Mouse (Mus musculus) heart, adult 2 months (tissue): Measurements from ENCODE around the gene Olfr183. TPM values are rescaled to one million over a fixed set of nuclear protein-coding genes. Genes with fewer than 3 reads are reported as not detected.

Experiments
- DNase-seq, 2 experiments: peaks; one replicate each; pipeline ENCODE4 v3.0.0; 2021
- H3K27ac ChIP-seq: fragments of 200-600 bp; 2 replicates; pipeline ENCODE4 v1.8.1; 2022
- H3K27me3 ChIP-seq: fragments of 200-500 bp; 2 replicates; pipeline ENCODE4 v1.6.1; 2012; ENCODE audit warnings: mild to moderate bottlenecking, low read length, inconsistent platforms, mixed read lengths; ENCODE audit not compliant: control insufficient read depth, insufficient read depth
- H3K36me3 ChIP-seq: fragments of 200-500 bp; 2 replicates; pipeline ENCODE4 v1.6.1; 2012; ENCODE audit warnings: low read length, inconsistent platforms; ENCODE audit not compliant: control insufficient read depth, insufficient read depth
- H3K4me1 ChIP-seq: fragments of 200-500 bp; 2 replicates; pipeline ENCODE4 v1.6.1; 2011; ENCODE audit warnings: low read length; ENCODE audit not compliant: control insufficient read depth, insufficient read depth
- H3K4me3 ChIP-seq: fragments of 200-600 bp; 2 replicates; pipeline ENCODE4 v1.8.1; 2022
- H3K79me2 ChIP-seq: fragments of 200-500 bp; replicated peaks from 2 replicates; pipeline ENCODE4 v1.6.1; 2012; ENCODE audit warnings: mild to moderate bottlenecking, inconsistent platforms, low read length, moderate library complexity, mixed read lengths; ENCODE audit not compliant: control insufficient read depth, insufficient read depth
- H3K9ac ChIP-seq: fragments of 200-500 bp; 2 replicates; pipeline ENCODE4 v1.6.1; 2012; ENCODE audit warnings: low read depth, mild to moderate bottlenecking, control low read depth, inconsistent platforms, low read length, mixed read lengths
- CTCF ChIP-seq: fragments of 200-600 bp; IDR thresholded peaks from 2 replicates; pipeline ENCODE4 v1.8.1; 2022; ENCODE audit warnings: antibody characterized with exemption, mild to moderate bottlenecking, moderate library complexity
- EP300 ChIP-seq: fragments of 200-500 bp; IDR thresholded peaks from 2 replicates; pipeline ENCODE4 v1.6.1; 2011; ENCODE audit warnings: low read depth, low read length, control low read depth; ENCODE audit not compliant: insufficient read depth
- POLR2A ChIP-seq: fragments of 200-500 bp; IDR thresholded peaks from 2 replicates; pipeline ENCODE4 v1.6.1; 2011; ENCODE audit warnings: mild to moderate bottlenecking, low read depth, low read length, control low read depth; ENCODE audit not compliant: insufficient read depth
- WGBS: fragments of 180-500 bp; shearing (Covaris S2); methylation state at CpG from one replicate; pipeline ENCODE4 v1.1.7; 2018; 5-methylcytosine and 5-hydroxymethylcytosine counted together
- intact Hi-C: fragments of 180-260 bp; cut with DNase I; formaldehyde crosslinking; loops from one replicate; pipeline ENCODE4 v1.15.1; 2025
- long read RNA-seq: library from polyadenylated mRNA; stranded (forward); transcript quantifications from one replicate; pipeline ENCODE4 v2.0.0, GENCODE M21; 2021
- polyA plus RNA-seq: library from polyadenylated mRNA; depleted of rRNA; stranded (reverse); fragments of >200 nt; gene quantifications from 2 replicates; pipeline ENCODE4 v1.2.3, GENCODE M21; 2012; rRNA removed
- total RNA-seq, 2 experiments: library from RNA; stranded (reverse); gene quantifications; 2 replicates each; pipeline ENCODE4 v1.2.3; 2021

Gene Olfr183
- total RNA-seq = not detected
- polyA plus RNA-seq = not detected in 2 replicates
- long read RNA-seq = 0 reads

DNA sequence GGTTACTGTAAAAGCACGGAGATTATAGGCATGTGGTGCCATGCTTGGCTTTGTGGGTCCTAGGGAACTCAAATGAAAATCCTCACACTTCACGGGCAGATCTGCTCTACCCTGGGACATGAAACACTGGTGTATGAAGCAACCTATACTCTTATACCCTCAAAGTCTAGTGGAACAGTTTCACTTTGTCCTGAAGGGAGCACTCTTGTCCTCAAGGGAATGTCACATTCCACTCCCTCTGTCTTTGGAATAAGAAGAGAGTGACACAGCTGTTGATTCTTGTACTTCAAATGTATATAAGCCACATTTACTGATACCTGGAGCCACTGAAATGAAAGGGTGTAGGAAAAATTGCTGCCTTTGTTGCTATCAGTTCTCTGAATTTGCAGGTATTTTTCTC is at the start of gene Olfr183:
Gene Olfr183 (plus strand): TSS at position 301 of the 400 bp plus-strand sequence.
- TF ChIP-seq CTCF (no peak), EP300 (no peak), POLR2A (no peak)
- H3K27ac ChIP-seq = no peak within 1 kb of the TSS
- no peaks in the 10 kb centered on the region for H3K27me3 ChIP-seq
- intact Hi-C loops = no loop called here
- no peak for DNase-seq
- H3K9ac ChIP-seq = no peak within 1 kb of the TSS
- H3K4me3 ChIP-seq = no peak within 1 kb of the TSS
- H3K4me1 ChIP-seq = no peaks in the 10 kb centered on the region
- WGBS = 60% methylated on average over 2 of the region's 2 CpGs
- no peaks in the 10 kb centered on the region for H3K79me2 ChIP-seq
- H3K36me3 ChIP-seq = no peaks in the 10 kb centered on the region

GRCm38 (mm10) chr16:59007146-59007545 is 12.0 kb downstream of the Olfr183 start:
- intact Hi-C loops = no loop called here
- Histone ChIP-seq H3K27me3 (no peaks in the 10 kb centered on the region), H3K4me3 (no peak overlapping the region), H3K9ac (no peak overlapping the region), H3K36me3 (no peaks in the 10 kb centered on the region), H3K4me1 (no peaks in the 10 kb centered on the region), H3K79me2 (no peaks in the 10 kb centered on the region), H3K27ac (no peak overlapping the region)
- TF ChIP-seq CTCF (no peak), POLR2A (no peak), EP300 (no peak)
- no peak for DNase-seq

DNA sequence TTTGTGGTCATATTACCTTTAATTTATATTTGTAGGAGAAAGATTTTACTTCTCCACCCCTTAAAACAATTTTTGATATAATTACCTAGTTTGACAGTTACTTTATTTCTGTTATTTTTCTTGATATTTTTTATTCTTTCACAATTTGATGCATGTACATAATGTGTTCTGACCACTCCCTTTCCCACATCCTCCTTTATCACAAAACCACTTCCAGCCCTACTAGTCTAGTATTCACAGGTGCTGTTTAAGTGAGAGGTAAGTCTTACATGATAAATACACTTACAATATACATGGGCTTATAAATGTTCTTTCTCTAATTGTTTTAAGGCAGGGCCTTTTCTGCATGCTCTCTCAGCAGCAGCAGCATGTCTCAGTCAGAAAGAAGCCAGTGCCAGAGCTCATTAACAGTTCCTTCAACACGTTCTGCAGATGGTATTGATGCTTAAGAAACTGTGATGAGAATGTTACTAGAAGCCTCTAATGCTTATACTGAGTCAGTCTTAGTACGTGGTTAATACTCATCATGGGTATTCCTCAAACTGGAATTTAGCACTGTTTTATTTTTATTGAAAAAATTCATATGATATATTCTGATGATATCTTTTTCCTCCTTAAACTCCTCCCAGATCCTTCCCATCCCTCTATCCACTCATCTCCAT is 18.3 kb downstream of the Olfr183 start:
- Histone ChIP-seq H3K4me3 (no peak overlapping the region), H3K79me2 (no peaks in the 10 kb centered on the region), H3K27me3 (no peaks in the 10 kb centered on the region), H3K36me3 (no peaks in the 10 kb centered on the region), H3K27ac (no peak overlapping the region), H3K9ac (no peak overlapping the region), H3K4me1 (no peaks in the 10 kb centered on the region)
- 61% methylated on average over 2 of the region's 2 CpGs for WGBS
- intact Hi-C loops = no loop called here
- DNase-seq = no peak
- TF ChIP-seq EP300 (no peak), POLR2A (no peak), CTCF (no peak)

DNA sequence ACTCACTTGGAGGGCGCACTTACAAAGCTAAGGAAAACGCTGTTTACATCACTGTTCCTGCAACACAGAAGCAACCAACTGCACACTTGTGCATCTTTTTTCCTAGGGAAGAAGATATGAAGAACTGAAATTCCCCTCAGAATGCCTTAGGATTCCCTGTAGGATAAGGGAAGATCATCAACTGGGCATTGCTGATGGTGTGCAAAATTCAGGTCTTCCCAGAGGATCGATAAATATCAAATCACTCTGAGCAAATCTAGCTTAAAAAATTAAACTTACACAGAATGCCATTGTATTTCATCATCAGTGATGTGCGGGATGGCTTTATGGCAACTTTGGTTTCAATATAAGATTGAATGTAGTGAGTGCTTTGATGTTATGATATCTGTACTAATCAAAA is 35.0 kb downstream of the Olfr183 start, which contains the start of gene Olfr186:
Gene Olfr186 (minus strand): TSS at position 101 of the 400 bp plus-strand sequence.
- TF ChIP-seq CTCF (no peak), EP300 (no peak), POLR2A (no peak)
- H3K36me3 ChIP-seq = no peaks in the 10 kb centered on the region
- H3K79me2 ChIP-seq = no peaks in the 10 kb centered on the region
- H3K4me1 ChIP-seq = no peaks in the 10 kb centered on the region
- H3K27ac ChIP-seq = no peak within 1 kb of the TSS
- no peak within 1 kb of the TSS for H3K9ac ChIP-seq
- WGBS = 87% methylated on average over 4 of the region's 4 CpGs
- no peaks in the 10 kb centered on the region for H3K27me3 ChIP-seq
- DNase-seq = no peak
- intact Hi-C loops = no loop called here
- no peak within 1 kb of the TSS for H3K4me3 ChIP-seq

DNA sequence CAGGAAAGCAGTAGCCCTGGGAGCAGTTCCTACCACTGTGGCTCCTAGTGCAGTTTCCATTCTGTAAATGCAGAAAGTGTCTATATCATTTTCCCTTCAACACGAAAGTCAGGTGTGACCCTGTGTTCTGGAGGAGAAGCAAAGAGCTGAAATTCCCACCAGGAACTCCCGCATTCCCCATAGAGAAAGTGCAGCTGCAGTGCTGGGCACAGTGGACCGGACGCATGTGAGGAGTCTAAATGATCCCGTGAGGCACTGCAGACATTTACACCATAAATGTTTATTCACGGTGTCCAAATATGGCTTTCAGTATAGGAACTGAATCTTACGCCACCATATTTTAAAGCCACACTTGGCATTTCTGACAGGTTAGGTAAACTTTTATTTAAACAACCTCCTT is 44.6 kb downstream of the Olfr183 start, which contains the start of gene Olfr187:
Gene Olfr187 (minus strand): TSS at position 58 of the 400 bp plus-strand sequence.
- no peak within 1 kb of the TSS for H3K27ac ChIP-seq
- no peaks in the 10 kb centered on the region for H3K27me3 ChIP-seq
- H3K4me3 ChIP-seq = no peak within 1 kb of the TSS
- H3K4me1 ChIP-seq = no peaks in the 10 kb centered on the region
- H3K9ac ChIP-seq = no peak within 1 kb of the TSS
- no peaks in the 10 kb centered on the region for H3K79me2 ChIP-seq
- no peak for TF ChIP-seq POLR2A
- no peak for TF ChIP-seq EP300
- TF ChIP-seq CTCF = no peak
- 79% methylated on average over 7 of the region's 7 CpGs for WGBS
- no peaks in the 10 kb centered on the region for H3K36me3 ChIP-seq
- intact Hi-C loops = no loop called here
- DNase-seq = no peak

DNA sequence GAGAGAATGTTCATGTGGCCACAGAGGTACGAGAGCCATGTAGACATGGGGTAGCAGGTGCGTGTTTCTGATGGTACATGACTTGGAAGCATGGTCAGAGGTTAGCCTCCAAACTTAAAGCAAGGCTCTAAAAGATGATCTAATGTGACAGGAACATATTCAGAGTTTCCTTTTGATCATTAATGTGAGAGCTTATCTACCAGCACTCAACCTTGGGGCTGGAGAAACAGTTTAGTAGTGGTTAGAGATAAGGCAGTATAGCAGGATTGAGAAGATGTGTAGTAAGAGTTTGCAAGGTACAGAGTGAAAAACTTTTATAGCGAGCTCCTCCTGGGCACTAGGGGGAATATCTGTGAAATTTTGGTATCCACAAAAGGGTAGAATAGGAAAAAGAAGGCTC is 50.7 kb downstream of the Olfr183 start:
- no peaks in the 10 kb centered on the region for H3K36me3 ChIP-seq
- TF ChIP-seq POLR2A = no peak
- TF ChIP-seq EP300 = no peak
- TF ChIP-seq CTCF = no peak
- 71% methylated on average over 3 of the region's 3 CpGs for WGBS
- H3K27me3 ChIP-seq = no peaks in the 10 kb centered on the region
- DNase-seq = no peak
- H3K27ac ChIP-seq = no peak overlapping the region
- H3K79me2 ChIP-seq = no peaks in the 10 kb centered on the region
- intact Hi-C loops = no loop called here
- H3K4me1 ChIP-seq = no peaks in the 10 kb centered on the region
- no peak overlapping the region for H3K9ac ChIP-seq
- H3K4me3 ChIP-seq = no peak overlapping the region
